Mouse (Mus musculus) ES-E14 (cell line): ENCODE measurements around the gene St3gal2.

Experiments
- CHD2 ChIP-seq: IDR thresholded peaks from 2 replicates; pipeline ENCODE4 v1.6.1; 2014; ENCODE audit warnings: mild to moderate bottlenecking, low read depth, low read length, inconsistent platforms
- HCFC1 ChIP-seq: IDR thresholded peaks from 2 replicates; pipeline ENCODE4 v1.6.1; 2012; ENCODE audit warnings: low read length, inconsistent platforms, borderline replicate concordance; ENCODE audit not compliant: insufficient read depth
- MAFK ChIP-seq: IDR thresholded peaks from 2 replicates; pipeline ENCODE4 v1.6.1; 2014; ENCODE audit warnings: mild to moderate bottlenecking, low read depth, low read length, inconsistent platforms; ENCODE audit not compliant: insufficient read depth
- ZC3H11A ChIP-seq: IDR thresholded peaks from 2 replicates; pipeline ENCODE4 v1.6.1; 2012; ENCODE audit warnings: low read depth, mild to moderate bottlenecking, inconsistent platforms, low read length, borderline replicate concordance
- ZNF384 ChIP-seq: IDR thresholded peaks from 2 replicates; pipeline ENCODE4 v1.6.1; 2012; ENCODE audit warnings: low read depth, low read length, inconsistent platforms

GRCm38 (mm10) chr8:110887551-110887950 lies 32.2 kb upstream of the St3gal2 start:
- TF ChIP-seq ZNF384 = no peak
- TF ChIP-seq HCFC1 = no peak
- no peak for TF ChIP-seq MAFK
- no peak for TF ChIP-seq ZC3H11A
- TF ChIP-seq CHD2 = no peak
